Mouse (Mus musculus): ENCODE results near the gene Eloa. TPM values are rescaled to one million over a fixed set of nuclear protein-coding genes. Genes with fewer than 3 reads are reported as not detected.

The Eloa gene
- polyA plus RNA-seq, 1 experiment from 2014 or later = 36.4 TPM

- ATAC-seq (ENCODE audit: insufficient read depth, low FRiP score, low read depth) = no peak
- H3K4me1 ChIP-seq = peaks cover 19% of the 10 kb centered on the region
- no peaks in the 10 kb centered on the region for H3K27me3 ChIP-seq (replicated peaks)
- peak overlapping the region; percentile 82 for H3K4me2 ChIP-seq
- peaks cover 37% of the 10 kb centered on the region for H3K36me3 ChIP-seq
- H3K27ac ChIP-seq = 0 out of 2 replicates have a peak overlapping the region, but pooled peaks have one; percentile 52
- H3K4me3 ChIP-seq (replicated peaks) = peak overlapping the region; percentile 91
- 57% methylated on average over 13 of the region's 13 CpGs for WGBS
- no peak overlapping the region for H3K9ac ChIP-seq
- H3K9me3 ChIP-seq = no peaks in the 10 kb centered on the region
These were observed 48.4 kb downstream of the Eloa start for GRCm38 (mm10) chr4:135972911-135973811.

- H3K9ac ChIP-seq = peak within 1 kb of the TSS; percentile 79
- no peaks in the 10 kb centered on the region for H3K9me3 ChIP-seq
- ATAC-seq (ENCODE audit: insufficient read depth, low FRiP score, low read depth) = peak; percentile 78
- H3K4me2 ChIP-seq = peak within 1 kb of the TSS; percentile 82
- 2% methylated on average over 19 of the region's 19 CpGs for WGBS
- peaks cover 44% of the 10 kb centered on the region for H3K36me3 ChIP-seq
- H3K27ac ChIP-seq = peak within 1 kb of the TSS; percentile 68
- peak within 1 kb of the TSS; percentile 91 for H3K4me3 ChIP-seq (replicated peaks)
- no peaks in the 10 kb centered on the region for H3K27me3 ChIP-seq (replicated peaks)
- peaks cover 19% of the 10 kb centered on the region for H3K4me1 ChIP-seq
These were observed 49.0 kb downstream of the Eloa start, which contains the start of gene Lypla2 for GRCm38 (mm10) chr4:135972556-135972906. Gene Lypla2, minus strand, starts transcription at chr4:135972626.

- no peaks in the 10 kb centered on the region for H3K27me3 ChIP-seq (replicated peaks)
- WGBS = under 1% methylated on average over 35 of the region's 35 CpGs
- H3K9me3 ChIP-seq = no peaks in the 10 kb centered on the region
- H3K4me2 ChIP-seq = peak overlapping the region; percentile 82
- peak overlapping the region; percentile 79 for H3K9ac ChIP-seq
- peak overlapping the region; percentile 91 for H3K4me3 ChIP-seq (replicated peaks)
- peaks cover 19% of the 10 kb centered on the region for H3K4me1 ChIP-seq
- peak; percentile 37; the same call in 1 of the 2 replicates for ATAC-seq (ENCODE audit: insufficient read depth, low FRiP score, low read depth)
- peaks cover 49% of the 10 kb centered on the region for H3K36me3 ChIP-seq
- H3K27ac ChIP-seq = peak overlapping the region; percentile 68
These were observed 49.6 kb downstream of the Eloa start for GRCm38 (mm10) chr4:135971805-135972555.

- Histone ChIP-seq H3K27ac (no peak overlapping the region), H3K27me3 (replicated peaks) (no peaks in the 10 kb centered on the region), H3K36me3 (peaks cover 51% of the 10 kb centered on the region), H3K4me1 (peaks cover 19% of the 10 kb centered on the region), H3K9ac (no peak overlapping the region), H3K4me2 (no peak overlapping the region), H3K4me3 (replicated peaks) (no peak overlapping the region), H3K9me3 (no peaks in the 10 kb centered on the region)
- ATAC-seq (ENCODE audit: insufficient read depth, low FRiP score, low read depth) = no peak
- 90% methylated on average over 11 of the region's 11 CpGs for WGBS
These were observed 51.0 kb downstream of the Eloa start for GRCm38 (mm10) chr4:135970585-135970984.

GRCm38 (mm10) chr4:135969070-135969750 is 52.4 kb downstream of the Eloa start:
- Histone ChIP-seq H3K27ac (no peak overlapping the region), H3K4me3 (replicated peaks) (no peak overlapping the region), H3K27me3 (replicated peaks) (no peaks in the 10 kb centered on the region), H3K4me1 (peaks cover 26% of the 10 kb centered on the region), H3K4me2 (no peak overlapping the region), H3K9ac (no peak overlapping the region), H3K36me3 (peaks cover 48% of the 10 kb centered on the region), H3K9me3 (no peaks in the 10 kb centered on the region)
- 82% methylated on average over 13 of the region's 13 CpGs for WGBS
- no peak for ATAC-seq (ENCODE audit: insufficient read depth, low FRiP score, low read depth)

- no peak overlapping the region for H3K27ac ChIP-seq
- H3K4me1 ChIP-seq = peaks cover 28% of the 10 kb centered on the region
- no peak overlapping the region for H3K4me3 ChIP-seq (replicated peaks)
- H3K9ac ChIP-seq = no peak overlapping the region
- no peaks in the 10 kb centered on the region for H3K27me3 ChIP-seq (replicated peaks)
- no peaks in the 10 kb centered on the region for H3K9me3 ChIP-seq
- ATAC-seq (ENCODE audit: insufficient read depth, low FRiP score, low read depth) = no peak
- no peak overlapping the region for H3K4me2 ChIP-seq
- WGBS = 64% methylated on average over 19 of the region's 19 CpGs
- H3K36me3 ChIP-seq = peaks cover 48% of the 10 kb centered on the region
These were observed 53.2 kb downstream of the Eloa start for GRCm38 (mm10) chr4:135968271-135968869.

- 87% methylated on average over 18 of the region's 18 CpGs for WGBS
- no peak overlapping the region for H3K9ac ChIP-seq
- no peak overlapping the region for H3K4me3 ChIP-seq (replicated peaks)
- no peaks in the 10 kb centered on the region for H3K27me3 ChIP-seq (replicated peaks)
- no peak overlapping the region for H3K27ac ChIP-seq
- no peak overlapping the region for H3K4me2 ChIP-seq
- no peaks in the 10 kb centered on the region for H3K9me3 ChIP-seq
- H3K4me1 ChIP-seq = peaks cover 27% of the 10 kb centered on the region
- ATAC-seq (ENCODE audit: insufficient read depth, low FRiP score, low read depth) = no peak
- H3K36me3 ChIP-seq = peaks cover 48% of the 10 kb centered on the region
These were observed 54.3 kb downstream of the Eloa start for GRCm38 (mm10) chr4:135967086-135967760.

- H3K4me1 ChIP-seq = peaks cover 21% of the 10 kb centered on the region
- H3K36me3 ChIP-seq = peaks cover 48% of the 10 kb centered on the region
- WGBS = 93% methylated on average over 16 of the region's 16 CpGs
- no peaks in the 10 kb centered on the region for H3K27me3 ChIP-seq (replicated peaks)
- no peak for ATAC-seq (ENCODE audit: insufficient read depth, low FRiP score, low read depth)
- H3K9ac ChIP-seq = no peak overlapping the region
- no peak overlapping the region for H3K27ac ChIP-seq
- H3K4me3 ChIP-seq (replicated peaks) = no peak overlapping the region
- H3K4me2 ChIP-seq = no peak overlapping the region
- H3K9me3 ChIP-seq = no peaks in the 10 kb centered on the region
These were observed 55.3 kb downstream of the Eloa start for GRCm38 (mm10) chr4:135966283-135966682.

GRCm38 (mm10) chr4:135965113-135965512 is 56.5 kb downstream of the Eloa start:
- H3K9ac ChIP-seq = no peak overlapping the region
- peak overlapping the region; percentile 90; the same call in 1 of the 2 replicates for H3K4me2 ChIP-seq
- no peak overlapping the region for H3K4me3 ChIP-seq (replicated peaks)
- H3K27me3 ChIP-seq (replicated peaks) = no peaks in the 10 kb centered on the region
- H3K36me3 ChIP-seq = peaks cover 43% of the 10 kb centered on the region
- H3K9me3 ChIP-seq = no peaks in the 10 kb centered on the region
- peaks cover 15% of the 10 kb centered on the region for H3K4me1 ChIP-seq
- WGBS = 75% methylated on average over 9 of the region's 9 CpGs
- no peak for ATAC-seq (ENCODE audit: insufficient read depth, low FRiP score, low read depth)
- peak overlapping the region; percentile 89 for H3K27ac ChIP-seq

- Histone ChIP-seq H3K9ac (peak overlapping the region; percentile 90; the same call in 1 of the 2 replicates), H3K27ac (peak overlapping the region; percentile 89), H3K4me1 (peaks cover 15% of the 10 kb centered on the region), H3K27me3 (replicated peaks) (no peaks in the 10 kb centered on the region), H3K4me2 (peak overlapping the region; percentile 90), H3K4me3 (replicated peaks) (peak overlapping the region; percentile 75), H3K36me3 (peaks cover 40% of the 10 kb centered on the region), H3K9me3 (no peaks in the 10 kb centered on the region)
- peak; percentile 74 for ATAC-seq (ENCODE audit: insufficient read depth, low FRiP score, low read depth)
- under 1% methylated on average over 12 of the region's 12 CpGs for WGBS
These were observed 57.1 kb downstream of the Eloa start for GRCm38 (mm10) chr4:135964426-135964825.
